Mouse (Mus musculus) 3T3-L1 (cell line): ENCODE measurements around the gene Olfr877.

Experiments used
- DNase-seq: peaks from one replicate; pipeline ENCODE4 v3.0.0-alpha.2; 2015; ENCODE audit warnings: low read depth, low spot score

The Olfr877 gene

DNA sequence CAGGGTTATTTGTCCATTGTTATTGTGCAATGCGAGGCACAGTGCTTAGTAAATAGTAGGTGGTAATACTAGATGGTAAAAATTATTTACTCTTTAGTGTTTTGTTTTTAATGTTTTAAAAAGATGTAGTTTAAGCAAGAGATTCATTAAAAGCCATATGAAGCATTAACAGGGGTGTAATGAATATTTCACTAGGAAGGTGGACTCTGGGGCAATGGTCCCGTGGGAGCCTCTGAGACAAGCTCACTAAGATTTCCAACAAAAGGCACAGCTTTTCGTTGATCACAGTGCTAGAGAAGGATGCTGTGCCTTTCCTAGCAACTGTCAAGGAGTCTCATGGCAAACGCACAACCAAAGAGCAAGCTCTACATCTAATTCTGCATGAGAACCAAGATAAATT lies at the start of gene Olfr877:
Gene Olfr877 (plus strand): TSS at position 301 of the 400 bp plus-strand sequence.
- no peak for DNase-seq

DNA sequence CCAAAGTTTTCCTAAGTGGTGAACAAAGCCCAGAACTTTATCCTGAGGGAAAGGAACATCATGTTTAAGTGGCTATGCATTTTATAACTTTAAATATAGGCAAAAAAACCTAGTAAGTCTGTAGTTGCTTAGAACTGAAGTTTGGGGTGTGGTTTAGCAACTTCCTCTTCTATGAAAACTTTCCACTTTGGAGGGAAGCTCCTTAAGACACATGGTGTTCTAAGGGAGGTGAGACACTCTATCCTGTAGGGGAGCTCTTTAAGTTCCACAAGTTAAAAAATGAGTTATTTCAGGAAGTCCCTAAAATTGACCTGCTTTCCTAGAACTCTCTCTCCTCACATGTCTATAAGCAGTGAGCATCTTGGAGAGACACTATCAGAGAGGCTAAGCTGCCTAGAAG lies 46.8 kb upstream of the Olfr877 start:
- DNase-seq: peak; percentile 41

DNA sequence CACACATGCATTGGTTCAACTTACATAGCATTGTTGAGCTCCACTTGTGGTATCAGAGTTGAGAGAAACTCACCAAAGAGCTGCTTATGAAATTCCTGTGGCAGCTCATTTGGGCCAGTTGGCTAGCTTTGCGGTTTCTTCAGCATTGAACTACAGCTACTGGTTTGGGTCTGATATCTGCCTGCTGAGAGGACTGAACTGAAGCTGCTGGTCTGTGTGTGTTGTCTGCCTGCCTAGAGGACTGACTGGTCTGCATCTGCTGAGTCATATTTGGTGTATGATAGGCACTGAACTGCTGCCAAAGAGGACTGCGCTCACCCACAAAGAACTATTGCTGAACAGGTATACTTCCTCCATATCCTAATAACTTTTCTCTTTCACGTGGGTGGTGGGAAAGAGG lies 45.6 kb upstream of the Olfr877 start:
- peak; percentile 82 for DNase-seq

GRCm38 (mm10) chr9:37808976-37809375 lies 45.1 kb upstream of the Olfr877 start:
- peak; percentile 59 for DNase-seq

DNA sequence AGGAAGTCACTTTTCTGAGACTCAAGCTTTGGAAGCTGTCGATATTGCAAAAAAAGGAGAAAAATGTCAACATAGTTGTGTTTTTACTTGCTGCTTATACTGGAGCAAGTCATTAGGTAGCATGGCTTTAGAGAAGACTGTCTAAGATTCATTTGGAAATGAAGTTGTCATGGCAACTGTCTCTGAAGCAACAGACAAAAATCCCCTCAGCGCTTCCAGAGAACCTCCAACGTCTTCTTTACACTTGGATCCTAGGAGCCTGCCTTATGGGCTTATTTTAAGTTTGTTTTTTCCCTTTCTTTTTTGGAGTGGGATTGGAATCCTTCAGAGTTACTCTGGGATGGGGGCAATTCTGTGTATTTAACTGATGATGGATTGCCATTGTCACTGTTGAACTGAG lies 39.4 kb upstream of the Olfr877 start:
- DNase-seq: no peak

DNA sequence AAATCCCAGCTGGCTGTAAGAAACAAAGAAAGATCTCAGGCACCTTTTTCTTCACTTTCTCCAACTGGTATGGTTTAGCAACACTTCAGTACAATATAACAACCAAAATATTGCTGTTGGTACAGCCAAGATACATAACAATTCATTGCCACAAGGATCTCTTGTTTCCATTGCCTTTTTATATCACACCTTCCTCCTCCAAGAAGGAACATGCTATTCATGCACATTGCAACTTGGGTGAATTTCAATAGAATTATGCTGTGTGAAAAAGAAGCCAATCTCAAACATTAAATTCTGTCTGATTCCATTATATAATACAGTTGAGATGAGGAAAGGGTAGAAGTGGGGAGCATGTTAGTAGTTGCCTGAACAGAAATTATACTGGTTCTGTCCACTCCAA lies 24.2 kb upstream of the Olfr877 start:
- DNase-seq: no peak

DNA sequence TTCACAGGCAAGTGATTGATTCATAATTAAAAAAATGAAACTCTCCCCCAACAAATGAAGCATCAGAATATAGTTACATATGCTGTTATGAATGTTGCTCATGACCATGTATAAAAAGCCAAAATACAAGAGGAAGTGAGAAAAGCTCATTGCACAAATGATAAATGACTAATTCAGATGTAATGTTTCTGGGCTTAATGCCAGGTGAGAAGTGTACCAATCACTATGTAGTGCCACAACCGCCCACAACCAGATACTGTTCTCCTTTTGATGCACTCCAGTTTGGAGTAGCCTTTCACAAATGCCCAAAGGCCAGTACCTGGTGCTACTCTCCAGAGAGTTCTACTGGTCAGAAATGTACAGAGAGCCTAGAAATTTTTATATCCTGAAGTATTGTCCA lies 20.7 kb upstream of the Olfr877 start:
- DNase-seq: peak; percentile 96

DNA sequence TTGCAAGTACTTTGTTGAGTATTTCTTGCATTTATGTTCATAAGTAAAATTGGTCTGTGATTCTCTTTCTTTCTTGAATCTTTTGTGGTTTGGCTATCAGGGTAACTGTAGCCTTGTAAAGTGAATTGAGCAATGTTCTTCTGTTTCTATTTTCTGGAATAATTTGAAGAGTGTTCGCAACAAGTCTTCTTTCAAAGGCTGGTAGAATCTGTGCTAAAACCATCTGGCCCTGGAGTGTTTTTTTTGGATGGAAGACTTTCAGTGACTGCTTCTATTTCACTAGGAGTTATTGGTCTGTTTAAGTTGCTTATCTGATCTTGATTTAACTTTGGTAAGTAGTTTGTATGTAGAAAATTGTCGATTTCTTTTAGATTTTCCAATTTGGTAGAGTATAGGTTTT lies 4.8 kb upstream of the Olfr877 start:
- no peak for DNase-seq

- DNase-seq: no peak
Observed at GRCm38 (mm10) chr9:37863325-37863724, 9.3 kb downstream of the Olfr877 start.

DNA sequence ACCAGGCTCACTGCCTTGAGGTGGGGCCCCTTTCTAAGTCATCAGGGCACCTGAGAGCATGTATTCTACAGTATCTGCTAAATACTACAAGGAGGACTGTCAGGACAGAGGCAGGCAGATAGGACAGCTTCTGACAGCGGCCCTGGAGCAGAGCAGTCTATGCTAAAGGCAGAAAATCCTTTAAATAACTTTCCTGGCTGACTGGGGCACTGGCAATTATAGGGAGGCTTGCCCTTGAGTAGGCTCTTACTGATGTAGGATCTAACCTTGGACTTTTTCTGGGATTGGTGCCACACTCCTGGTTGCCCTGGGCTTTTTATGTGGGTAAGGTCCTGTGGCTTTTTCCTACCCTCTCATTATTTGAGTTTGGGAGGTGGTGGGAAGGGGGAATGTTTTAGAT lies 16.2 kb downstream of the Olfr877 start:
- no peak for DNase-seq

DNA sequence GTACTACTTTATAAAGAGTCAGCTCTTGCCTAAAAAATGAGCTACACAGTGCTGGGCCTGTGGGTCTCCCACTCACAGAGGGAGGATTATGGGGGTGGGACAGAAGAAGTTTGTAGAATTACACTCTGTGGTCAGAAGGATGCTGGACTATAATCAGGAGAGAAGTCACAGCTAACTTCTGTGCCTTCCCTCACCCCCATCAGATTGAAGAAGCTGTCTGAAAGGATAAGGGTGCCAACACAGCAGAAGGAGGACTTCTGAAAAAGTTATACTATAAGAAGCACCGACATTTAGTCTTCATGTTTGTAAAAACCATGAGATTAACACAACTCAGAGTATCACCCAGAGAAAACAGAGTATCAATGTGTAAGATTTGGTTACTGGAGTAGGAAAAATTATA lies 17.0 kb downstream of the Olfr877 start:
- DNase-seq: no peak

GRCm38 (mm10) chr9:37871536-37871935 lies 17.5 kb downstream of the Olfr877 start:
- DNase-seq: no peak

GRCm38 (mm10) chr9:37890960-37891359 lies 36.9 kb downstream of the Olfr877 start:
- no peak for DNase-seq

DNA sequence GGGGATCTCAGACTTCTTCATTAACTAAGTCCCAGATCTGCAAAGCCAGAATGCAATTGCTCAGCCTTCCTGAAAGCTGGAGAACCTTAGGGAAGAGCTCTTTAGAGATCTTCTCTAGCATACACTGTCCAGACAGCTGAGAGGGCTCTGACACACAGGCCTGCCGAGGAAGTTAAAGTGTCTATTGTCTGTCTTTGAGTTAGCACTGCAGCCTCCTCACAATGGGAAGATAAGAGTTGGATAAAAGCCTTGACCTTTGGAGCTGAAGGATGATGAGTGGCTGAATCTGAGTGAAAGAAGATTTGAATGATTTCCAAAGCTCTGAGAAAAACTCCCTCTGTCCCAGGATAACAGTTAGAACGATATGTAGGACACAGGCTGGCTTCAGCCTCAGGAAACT lies 42.6 kb downstream of the Olfr877 start, which contains the start of gene Olfr145:
Gene Olfr145 (plus strand): TSS at position 64 of the 400 bp plus-strand sequence.
- DNase-seq: no peak

DNA sequence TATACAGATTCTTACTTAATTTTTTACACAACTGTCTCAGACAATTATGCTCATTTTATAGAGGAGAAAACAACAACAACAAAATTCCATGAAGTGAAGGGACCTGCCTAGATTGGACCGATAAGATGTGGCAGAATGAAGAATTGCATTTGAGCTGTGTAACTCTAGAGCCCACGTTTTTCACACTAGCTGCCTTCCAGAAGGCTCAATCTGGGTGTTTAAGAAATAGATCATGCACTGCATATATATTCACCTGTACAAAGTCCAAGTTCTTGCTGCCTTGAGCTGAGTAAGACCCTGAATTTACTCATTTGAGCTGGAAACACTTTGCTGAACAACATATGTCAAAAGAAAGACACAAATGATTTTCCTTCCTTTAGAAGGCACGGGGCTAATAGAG lies 51.5 kb downstream of the Olfr877 start:
- DNase-seq: no peak
